Mouse (Mus musculus) inflammation-experienced regulatory T-cells, adult 6 months (primary cell): ENCODE data around the gene Cpne7. TPM values are rescaled to one million over a fixed set of nuclear protein-coding genes. Genes with fewer than 3 reads are reported as not detected.
"Not testable (repeated sequence)": the region's sequence is repeated elsewhere in the genome, so short reads cannot be mapped to it uniquely, and the experiment has no call there.

Experiments used
- ATAC-seq: one replicate; pipeline ENCODE4 v1.8.0; 2017
- polyA plus RNA-seq, 3 experiments: library from polyadenylated mRNA; unstranded; fragments of 100-300 nt; shearing (Covaris generic); gene quantifications; one replicate each; pipeline ENCODE4 v1.2.1; 2017

The Cpne7 gene
- 10 to 100 TPM in 1 of 3 experiments, 1 to 10 TPM in 2; 1.2 to 13.6 (median 6.6) TPM for polyA plus RNA-seq

DNA sequence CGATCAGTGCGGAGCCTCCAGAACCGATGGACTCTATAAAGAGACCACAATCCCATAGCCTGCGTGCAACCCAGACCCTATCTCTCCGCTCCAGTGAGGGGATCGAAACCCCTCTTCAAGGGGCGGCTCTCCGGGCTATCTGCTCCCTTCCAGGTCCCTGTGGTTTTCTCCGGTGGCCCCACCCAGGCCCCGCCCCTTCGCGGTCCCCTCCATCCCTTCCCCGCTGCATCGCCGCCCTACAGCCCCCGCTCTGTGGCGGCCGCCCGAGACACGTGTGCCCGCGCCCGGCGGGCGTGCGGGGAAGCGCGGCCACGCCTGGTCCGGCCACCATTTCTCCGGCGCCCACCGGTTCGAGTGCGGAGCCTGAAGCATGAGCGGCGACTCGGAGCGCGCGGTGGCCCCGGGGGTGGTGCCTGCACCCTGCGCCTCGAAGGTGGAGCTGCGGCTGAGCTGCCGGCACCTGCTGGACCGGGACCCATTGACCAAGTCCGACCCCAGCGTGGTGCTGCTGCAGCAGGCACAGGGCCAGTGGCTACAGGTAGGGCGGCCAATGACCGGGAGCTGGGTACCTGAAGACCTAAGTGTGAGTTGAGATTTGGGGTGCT lies at the start of gene Cpne7:
Gene Cpne7, plus strand, starts transcription at position 248 of the 605 bp plus-strand sequence.
- peak; percentile 27 for ATAC-seq

DNA sequence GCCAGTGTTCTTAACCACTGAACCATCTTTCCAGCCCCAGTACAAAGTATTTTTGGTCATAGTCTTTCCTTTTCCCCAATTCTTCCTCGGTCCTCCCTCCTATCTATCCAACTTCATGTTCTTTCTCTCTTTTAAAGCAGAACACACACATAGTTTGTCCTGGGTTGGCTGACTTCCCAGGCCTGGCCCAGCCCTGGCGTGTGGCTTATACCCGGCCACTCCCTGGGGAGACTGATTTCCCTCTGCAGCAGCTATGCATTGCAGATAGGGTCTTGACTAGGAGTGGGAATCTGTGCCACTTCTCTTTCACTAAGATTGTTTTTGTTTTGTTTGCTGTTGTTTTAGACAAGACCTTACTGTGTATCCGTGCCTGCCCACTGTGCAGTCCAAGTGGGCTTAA lies 46.0 kb upstream of the Cpne7 start:
- no peak for ATAC-seq

DNA sequence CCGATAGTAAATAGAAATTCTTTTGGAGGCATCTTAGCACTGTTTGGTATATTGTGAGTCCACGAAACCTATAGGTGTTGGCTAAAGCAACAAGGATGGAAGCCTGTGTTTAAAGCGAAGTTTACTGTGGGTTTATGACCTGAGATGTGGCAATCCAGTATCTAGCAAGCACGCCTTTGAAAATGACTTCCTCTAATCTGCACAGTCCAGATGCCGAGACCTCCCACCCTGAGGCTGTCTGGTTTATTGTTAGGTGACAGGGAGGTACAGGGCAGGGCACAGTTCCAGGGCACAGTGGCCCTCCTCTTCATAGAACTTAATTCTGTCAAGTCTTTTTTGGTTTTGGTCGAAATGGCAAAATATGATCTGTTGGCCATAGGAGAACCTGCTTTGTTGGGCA lies 40.0 kb upstream of the Cpne7 start:
- ATAC-seq: no peak

DNA sequence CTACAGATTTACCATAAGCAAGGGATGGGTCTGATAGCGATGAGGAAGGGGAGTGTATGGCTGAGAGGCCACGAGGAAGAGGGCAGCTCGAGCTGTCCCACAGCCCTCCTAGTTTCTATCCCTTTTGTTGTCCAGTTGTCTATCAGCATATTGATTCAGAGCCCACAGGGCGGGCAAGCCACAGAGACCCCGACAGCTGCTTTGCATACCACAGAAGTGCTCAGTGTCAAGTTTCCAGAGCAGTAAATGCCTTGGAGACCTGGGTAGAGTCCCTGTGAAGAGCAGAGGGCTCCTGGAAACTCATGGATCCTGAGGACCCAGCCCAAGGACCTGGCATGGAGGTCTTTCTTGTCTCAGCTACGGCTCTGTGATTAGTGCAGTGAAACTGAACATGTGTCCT lies 34.2 kb upstream of the Cpne7 start:
- ATAC-seq: no peak

DNA sequence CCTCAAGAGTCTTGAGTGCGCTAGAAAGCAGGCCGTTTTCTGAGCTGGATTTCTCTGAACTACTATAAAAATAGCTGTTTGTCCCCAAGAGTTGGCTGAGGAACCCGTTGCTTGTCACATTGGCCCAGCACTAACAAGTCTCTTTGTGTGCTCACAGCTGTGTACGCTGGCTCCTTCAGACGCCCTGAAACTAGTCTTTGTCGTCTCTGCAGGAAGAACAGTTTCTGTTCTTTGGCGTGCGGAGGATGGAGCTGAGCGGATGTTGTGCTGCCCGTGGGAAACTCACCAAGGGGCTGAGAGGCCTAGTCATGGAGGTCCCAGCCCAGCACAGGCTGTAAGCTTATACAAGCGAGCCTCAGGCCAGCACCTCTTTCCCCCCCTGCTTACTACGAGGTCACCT lies 33.6 kb upstream of the Cpne7 start:
- no peak for ATAC-seq

DNA sequence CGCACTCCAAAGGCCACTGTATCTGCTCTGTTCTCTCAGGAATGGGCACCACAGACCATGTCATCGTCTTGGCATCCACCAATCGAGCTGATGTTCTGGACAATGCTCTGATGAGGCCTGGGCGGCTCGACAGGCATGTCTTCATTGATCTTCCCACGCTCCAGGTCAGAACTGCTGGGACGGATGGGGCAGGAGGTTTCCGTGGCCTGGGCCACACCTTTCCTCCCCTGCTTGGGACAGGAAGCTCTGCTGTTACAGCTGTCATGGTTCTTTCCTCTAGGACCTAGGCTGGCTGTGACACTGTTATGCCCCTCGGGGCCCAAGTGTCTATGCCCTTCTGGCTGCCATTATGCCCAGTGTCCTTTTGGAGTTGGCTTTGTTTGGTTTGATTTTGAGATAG lies 29.9 kb upstream of the Cpne7 start:
- ATAC-seq: no peak

DNA sequence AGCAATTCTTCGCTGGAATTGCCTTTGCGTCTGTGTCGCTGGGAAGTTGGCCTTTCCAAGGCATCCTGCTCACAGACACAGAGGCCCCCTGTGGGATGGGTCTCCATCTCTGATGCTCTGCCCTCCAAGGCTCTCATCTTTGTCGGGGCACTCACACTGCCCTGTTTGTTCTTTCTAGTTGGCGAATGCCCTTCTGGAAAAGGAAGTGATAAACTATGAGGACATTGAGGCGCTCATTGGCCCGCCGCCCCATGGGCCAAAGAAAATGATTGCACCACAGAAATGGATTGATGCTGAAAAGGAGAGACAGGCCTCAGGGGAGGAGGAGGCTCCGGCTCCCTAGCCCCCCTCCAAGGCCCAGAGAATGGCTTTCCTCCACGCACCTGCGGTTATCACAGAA lies 20.0 kb upstream of the Cpne7 start:
- ATAC-seq: no peak

DNA sequence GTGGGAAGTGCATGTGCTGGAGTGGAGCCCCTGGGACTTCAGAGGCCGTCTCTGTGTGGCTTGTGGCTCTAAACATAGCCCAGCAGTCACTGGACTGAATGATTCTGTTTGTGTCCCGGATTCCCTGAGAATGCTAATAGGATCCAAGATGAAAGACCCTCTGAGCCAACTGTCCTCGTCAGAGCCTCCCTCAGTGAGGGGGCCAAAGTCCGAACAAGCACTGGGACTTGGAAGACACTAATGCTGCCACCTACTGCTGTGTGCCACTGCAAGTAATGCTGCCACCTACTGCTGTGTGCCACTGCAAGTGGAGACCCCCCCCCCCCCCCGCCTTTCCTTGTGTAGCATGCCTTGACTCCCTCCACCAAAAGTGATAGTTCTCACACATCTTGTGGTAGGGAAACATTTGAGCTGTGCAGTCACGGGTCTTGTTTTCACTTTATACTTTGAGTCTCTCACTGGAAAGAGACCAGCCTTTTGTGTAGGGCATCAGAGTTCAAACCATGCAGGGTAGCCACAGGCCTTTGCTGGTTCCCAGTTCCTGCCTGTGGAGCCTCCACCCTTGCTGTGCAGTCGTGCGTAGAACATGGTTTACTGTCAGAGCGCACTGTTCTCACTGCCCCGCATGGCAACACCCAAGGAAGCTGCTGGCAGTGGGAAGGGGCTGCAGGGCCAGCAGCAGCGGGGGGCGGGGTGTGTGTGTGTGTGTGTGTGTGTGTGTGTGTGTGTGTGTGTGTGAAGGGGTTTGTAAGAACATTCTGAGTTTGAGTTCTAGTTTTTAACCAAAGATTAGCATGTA lies 19.2 kb upstream of the Cpne7 start:
- no peak for ATAC-seq

DNA sequence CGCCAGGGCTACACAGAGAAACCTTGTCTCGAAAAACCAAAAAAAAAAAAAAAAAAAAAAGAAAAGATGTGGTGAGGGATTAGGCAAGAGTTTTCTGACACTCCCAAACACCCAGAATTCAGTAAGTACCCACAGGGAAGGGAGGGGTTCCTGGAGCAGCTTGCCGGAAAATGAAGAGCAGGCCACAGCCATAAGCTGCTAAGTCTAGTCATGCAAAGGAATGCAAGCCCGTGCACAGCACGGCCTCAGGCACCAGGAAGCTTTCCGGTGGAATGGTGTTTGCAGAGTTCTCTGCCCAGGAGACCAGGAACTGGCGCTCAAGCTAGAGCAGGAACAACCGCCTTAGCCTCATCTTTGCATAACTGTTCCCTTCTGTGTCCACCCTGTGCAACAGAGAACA lies 16.9 kb upstream of the Cpne7 start:
- no peak for ATAC-seq

DNA sequence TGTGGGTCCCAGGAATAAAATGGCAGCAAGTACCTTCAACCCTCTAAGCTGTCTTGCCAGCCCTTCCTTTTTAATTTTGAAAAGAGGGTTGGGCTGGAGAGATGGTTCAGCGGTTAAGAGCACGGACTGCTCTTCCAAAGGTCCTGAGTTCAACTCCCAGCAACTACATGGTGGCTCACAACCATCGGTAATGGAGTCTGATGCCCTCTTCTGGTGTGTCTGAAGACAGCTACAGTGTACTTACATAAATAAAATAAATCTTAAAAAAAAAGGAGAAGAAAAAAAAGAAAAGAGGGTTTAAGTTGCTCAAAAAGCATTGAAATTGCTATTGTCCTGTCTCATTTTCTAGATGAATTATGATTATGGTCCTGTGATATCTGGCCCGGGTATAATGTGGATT lies 15.9 kb upstream of the Cpne7 start:
- ATAC-seq: no peak

DNA sequence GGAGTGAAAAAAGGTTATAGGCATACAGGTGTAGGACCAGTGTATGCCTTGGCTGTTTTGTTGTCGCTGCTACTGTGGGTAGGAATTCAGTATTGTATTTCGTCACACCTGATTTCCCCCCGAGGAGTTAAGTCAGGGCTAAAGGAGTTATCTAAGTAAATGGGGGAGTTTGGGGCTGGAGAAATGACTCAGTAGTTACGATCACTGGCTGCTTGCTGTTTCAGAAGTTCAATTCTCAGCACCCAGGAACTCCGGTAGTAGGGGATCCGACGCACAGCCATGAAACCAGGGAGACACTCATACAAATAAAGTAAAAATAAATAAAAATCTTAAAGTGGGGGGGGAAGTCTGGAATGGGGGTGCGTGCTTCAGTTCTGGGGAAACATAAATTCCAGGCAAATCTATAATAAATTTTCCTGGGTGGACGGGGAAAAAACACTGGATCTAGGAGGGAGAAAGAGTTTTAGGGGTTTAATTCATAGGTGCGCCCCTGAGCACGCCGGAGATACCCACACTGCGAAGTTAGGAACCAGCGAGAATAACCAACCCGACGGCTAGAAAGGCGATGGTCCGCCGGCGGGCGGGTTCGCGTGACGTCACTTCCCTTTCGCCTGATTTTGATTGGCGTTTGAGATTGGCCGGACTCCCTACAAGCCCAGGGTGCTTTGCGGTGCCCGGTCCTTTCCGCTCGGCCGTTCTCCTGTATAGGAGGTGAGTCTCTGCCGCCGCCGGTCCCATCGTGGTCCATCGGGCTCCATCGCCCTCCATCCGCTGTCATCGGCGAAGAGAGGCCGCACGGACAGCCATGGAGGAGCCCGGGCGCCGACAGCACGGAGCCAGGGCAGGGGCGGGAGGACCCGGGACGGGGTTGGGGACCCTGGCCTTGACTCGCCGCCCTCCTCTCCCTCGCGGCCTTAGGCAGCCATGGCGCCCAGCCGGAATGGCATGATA lies 15.2 kb upstream of the Cpne7 start, which contains the start of gene Rpl13:
Gene Rpl13, plus strand, starts transcription at position 616 of the 951 bp plus-strand sequence.
- peak; percentile 49 for ATAC-seq

DNA sequence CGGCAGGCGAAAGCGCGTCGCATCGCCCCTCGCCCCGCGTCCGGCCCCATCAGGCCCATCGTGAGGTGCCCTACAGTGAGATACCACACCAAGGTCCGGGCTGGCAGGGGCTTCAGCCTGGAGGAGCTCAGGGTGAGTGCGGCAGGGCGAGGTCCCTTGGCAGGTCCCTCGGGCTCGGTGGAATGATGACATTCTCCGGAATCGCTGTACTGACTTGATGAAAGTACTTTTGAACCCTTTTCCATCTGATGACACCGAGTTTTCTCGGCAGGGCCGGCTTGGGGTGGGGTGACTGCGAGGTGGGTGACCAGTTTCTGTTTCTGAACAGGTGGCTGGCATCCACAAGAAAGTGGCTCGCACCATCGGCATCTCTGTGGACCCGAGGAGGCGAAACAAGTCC lies 14.3 kb upstream of the Cpne7 start:
- not testable (repeated sequence) for ATAC-seq

DNA sequence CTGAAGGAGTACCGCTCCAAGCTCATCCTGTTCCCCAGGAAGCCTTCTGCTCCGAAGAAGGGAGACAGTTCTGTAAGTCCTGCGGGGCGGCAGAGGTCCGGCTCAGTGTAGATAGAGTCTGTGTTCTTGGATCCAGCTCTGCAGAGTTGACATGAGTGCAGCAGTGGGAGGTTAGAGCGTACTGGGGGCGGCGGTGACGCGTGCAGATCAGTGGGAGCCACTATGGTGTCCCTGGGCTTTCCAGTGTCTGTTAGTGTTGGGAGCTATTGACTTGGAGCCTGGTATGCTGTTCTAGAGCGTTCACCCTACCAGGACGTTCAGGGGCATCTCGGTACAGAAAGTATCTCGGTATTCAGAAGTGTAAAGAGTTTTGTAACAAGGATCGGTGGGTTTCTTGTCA lies 13.9 kb upstream of the Cpne7 start:
- ATAC-seq: no peak

DNA sequence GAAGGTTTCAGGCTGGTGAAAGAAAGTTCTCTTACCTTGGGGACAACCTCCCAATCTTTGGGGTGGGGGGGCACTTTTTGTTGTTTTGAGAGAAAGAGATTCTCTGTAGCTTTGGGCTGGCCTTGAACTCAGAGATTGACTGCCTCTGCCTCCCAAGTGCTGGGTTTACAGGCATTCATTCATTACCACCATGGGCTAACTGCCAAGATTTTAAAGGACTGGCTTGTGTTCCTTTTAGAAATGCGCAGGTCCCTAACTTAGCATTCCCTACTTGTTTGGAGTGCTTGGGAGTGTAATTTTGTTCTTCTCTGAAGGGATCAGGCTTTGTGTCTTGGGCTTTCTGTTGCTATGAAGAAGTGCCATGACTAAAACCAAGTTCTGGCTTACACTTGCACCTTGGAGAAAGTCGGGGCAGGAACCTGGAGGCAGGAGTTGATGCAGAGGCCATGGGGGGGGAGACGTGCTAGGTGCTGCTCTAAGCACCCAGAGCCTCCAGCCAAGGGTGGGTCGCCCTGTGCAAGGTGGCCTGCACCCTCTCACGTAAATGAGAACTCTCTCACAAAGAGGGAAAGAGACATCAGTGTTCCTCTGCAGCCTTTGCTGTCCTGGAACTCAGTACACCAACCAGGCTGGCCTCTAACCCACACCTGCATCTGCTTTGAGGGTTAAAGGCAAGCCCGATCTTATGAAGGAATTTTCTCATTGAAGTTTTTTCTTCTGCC lies 13.0 kb upstream of the Cpne7 start:
- no peak for ATAC-seq

DNA sequence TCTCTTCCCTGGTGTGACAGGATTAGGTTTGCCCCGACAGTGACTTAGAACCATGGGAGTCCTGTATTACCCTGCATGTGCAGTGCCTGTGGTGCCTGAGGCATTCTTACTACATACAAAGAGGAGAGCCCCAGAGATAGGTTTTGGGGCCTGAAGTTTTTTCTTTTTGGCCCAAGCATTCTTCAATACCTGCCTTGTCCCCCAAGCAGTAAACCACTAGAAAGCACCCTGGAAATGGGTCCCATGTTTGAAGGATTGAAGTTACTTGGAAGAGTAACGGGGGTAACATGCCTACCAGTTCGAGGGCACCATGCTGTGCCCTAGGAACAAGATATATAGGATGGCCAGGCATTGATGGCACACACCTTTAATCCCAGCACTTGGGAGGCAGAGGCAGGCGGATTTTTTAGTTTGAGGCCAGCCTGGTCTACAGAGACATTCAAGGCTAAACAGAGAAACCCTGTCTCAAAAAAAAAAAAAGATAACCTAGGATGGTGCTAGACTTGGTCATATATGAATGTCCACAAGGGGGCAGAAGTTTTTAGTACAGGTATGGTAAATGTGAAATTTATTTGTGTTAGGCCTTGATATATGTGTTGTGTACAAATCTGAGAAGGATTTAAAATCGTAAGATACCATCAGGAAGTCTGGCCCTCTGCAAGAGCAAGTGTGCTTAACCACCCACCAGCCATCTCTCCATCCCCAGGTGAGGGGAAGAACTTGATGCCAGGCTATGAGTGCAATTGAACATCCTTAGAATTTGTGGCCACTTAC lies 11.4 kb upstream of the Cpne7 start:
- ATAC-seq: peak; percentile 26

DNA sequence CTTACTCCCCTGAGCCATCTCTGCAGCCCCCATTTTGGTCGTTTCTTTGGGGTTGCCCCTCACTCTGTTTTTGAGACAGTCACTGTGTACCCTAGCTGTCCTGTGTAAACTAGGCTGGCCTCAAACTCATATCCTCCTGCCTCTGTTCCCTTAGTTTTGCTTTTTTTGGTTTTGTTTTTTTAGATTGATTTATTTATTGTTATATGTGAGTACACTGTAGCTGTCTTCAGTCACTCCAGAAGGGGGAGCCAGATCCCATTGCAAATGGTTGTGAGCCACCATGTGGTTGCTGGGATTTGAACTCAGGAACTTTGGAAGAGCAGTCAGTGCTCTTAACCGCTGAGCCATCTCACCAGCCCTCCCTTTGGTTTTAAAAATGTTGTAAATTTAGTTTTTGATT lies 10.6 kb upstream of the Cpne7 start:
- no peak for ATAC-seq

DNA sequence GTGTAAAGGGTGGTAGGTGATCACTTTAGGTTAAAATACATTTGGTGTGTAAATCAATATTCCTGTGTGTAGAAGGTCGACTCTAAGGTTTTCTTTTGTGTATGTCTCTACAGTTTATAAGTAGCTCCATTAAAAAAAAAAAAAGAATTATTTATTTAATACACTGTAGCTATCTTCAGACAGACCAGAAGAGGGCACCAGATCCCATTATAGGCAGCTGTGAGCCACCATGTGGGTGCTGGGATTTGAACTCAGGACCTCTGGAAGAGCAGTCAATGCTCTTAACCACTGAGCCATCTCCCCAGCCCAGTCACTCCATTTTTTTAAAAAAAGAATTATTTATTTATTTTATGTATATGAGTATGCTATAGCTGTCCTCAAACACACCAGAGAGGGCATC lies 9.2 kb upstream of the Cpne7 start:
- ATAC-seq: no peak

DNA sequence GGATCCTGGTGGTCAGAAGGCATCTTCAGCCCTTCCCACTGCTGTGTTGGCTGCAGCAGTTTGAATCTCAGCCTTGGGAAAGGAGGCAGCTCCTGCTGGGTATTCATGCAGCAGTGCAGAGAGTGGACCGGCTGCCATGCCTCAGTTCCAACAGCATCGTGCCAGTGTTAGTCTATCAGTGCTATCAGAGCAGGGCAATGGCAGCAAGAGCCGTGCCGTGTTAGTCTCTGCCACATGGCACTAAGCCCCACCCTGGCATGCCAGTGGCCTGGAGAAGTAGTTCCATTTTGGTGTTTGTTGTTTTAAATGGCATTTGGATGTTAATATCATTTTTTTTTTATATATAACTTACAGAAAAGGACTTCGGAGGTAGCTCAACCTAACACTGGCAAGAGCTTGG lies 8.2 kb upstream of the Cpne7 start:
- ATAC-seq: no peak

DNA sequence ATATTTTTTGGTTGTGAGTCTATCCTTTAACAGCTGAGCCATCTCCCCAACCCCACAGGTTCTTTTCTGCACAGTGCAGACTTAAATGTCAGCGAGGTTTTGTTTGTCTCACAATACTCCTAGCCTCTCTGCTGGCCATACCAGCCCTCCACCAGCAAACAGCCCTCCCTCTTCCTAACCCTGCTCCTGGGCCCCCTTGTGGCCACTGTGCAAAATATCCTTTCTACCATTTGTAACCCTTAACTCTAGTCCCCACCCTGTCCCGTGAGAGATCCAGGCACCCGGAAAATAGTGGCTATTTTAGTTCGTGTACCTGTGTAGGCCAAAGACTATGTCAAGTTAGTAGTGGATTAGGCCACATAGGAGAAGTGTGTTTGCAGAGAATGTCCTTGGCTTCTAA lies 6.5 kb upstream of the Cpne7 start:
- peak; percentile 60 for ATAC-seq

DNA sequence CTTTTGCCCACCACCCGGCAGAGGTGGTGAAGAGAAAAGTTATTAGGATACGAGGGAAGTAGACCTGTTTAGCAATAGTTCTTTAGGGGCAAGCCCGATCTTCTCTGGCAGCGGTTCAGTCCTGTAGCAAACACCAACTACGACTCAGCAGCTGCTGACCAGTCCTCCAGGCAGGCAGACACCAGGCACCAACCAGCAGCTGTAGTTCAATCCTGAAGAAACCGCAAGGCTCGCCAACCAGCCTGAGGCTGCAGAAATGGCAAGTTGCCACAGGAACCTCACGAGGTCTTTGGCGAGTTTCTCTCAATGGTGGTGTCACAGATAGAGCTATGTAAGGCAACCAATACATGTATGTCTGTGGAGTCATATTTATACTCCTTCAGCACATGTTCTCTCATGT lies 4.3 kb upstream of the Cpne7 start:
- no peak for ATAC-seq

DNA sequence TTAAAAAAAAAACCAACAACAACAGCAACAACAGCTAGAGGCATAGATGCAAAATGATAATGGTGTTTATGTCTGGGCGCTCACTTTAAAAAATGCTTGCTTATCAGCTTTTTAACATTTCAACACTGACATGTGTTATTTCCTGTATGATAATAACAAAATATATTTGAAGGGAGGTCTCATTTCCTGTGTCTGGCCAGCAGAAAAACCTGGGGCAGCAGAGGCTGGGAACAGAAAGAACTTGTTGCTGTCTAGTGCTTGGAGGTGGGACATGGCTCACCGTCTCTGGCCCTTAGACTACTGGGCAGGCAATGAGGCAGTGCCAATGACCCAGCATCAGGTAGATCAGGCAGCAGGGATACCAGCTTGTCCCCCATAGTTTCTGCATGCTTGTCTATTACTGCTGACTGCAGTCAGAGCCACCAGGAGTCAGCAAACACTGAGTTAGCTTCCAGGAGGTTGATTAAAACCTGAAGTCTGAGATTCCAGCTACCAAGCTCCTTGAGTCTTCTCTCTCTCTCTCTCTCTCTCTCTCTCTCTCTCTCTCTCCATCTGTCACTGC lies 3.2 kb upstream of the Cpne7 start:
- peak; percentile 60 for ATAC-seq
